8 mouse cellular contexts compared by ENCODE assay signal in genomic region chr7:72238575-72238974, GRCm38 (mm10).
A peak's percentile ranks its signal among the peaks of the same experiment; 100 is the strongest.
DNase-seq lines count a peak whose midpoint lies in the region; ATAC-seq and TF ChIP-seq lines count a peak whose summit lies in the region.

No protein-coding gene starts in this region.

- H3K4me3 ChIP-seq in ES-Bruce4 (ENCODE audit: low read depth, low read length), result no peak overlapping the region
- no peak overlapping the region for H3K4me3 ChIP-seq in embryonic facial prominence, embryonic 11.5 days (ENCODE audit: low read depth, low read length)

- no peaks in the 10 kb centered on the region for H3K27me3 ChIP-seq in ES-Bruce4 (ENCODE audit: control insufficient read depth, insufficient read depth, low read length, poor library complexity, severe bottlenecking)
- no peaks in the 10 kb centered on the region for H3K27me3 ChIP-seq in embryonic facial prominence, embryonic 11.5 days (ENCODE audit: control insufficient read depth, insufficient read depth, low read length)

- 54% methylated on average over 4 of the region's 4 CpGs for WGBS in embryonic facial prominence, embryonic 11.5 days

- no peaks in the 10 kb centered on the region for H3K36me3 ChIP-seq in ES-Bruce4 (ENCODE audit: control insufficient read depth, insufficient read depth, low read length, poor library complexity, severe bottlenecking)
- H3K36me3 ChIP-seq in embryonic facial prominence, embryonic 11.5 days (replicated peaks; ENCODE audit: control insufficient read depth, insufficient read depth, low read depth, low read length), result no peaks in the 10 kb centered on the region

- TF ChIP-seq EP300 in ES-Bruce4 (IDR thresholded peaks at IDR 0.05; ENCODE audit: insufficient read depth, low read depth, low read length), result no peak

- no peaks in the 10 kb centered on the region for H3K4me1 ChIP-seq in ES-Bruce4 (ENCODE audit: control insufficient read depth, insufficient read depth, low read length)
- H3K4me1 ChIP-seq in embryonic facial prominence, embryonic 11.5 days (ENCODE audit: control insufficient read depth, insufficient read depth, low read length), result no peaks in the 10 kb centered on the region

- DNase-seq in adrenal gland, postnatal 25 days, result peak; percentile 36
- DNase-seq in embryonic facial prominence, embryonic 11.5 days (ENCODE audit: low spot score), result peak; percentile 84
- DNase-seq in heart, postnatal 36 days, result peak; percentile 53 to 64
- peak; percentile 44 to 82 for DNase-seq in layer of hippocampus, adult 18-20 months (ENCODE audit: low spot score in 2 of 2)
- DNase-seq in lung, postnatal 10 days, result peak; percentile 78
- DNase-seq in retina, postnatal 1 day, result peak; percentile 78
- peak; percentile 54 for DNase-seq in urinary bladder, postnatal 25 days (ENCODE audit: low spot score)

- no peak overlapping the region for H3K27ac ChIP-seq in ES-Bruce4 (ENCODE audit: insufficient read depth, low read length)
- H3K27ac ChIP-seq in embryonic facial prominence, embryonic 11.5 days (replicated peaks; ENCODE audit: low read depth, low read length), result no peak overlapping the region

- TF ChIP-seq CTCF in ES-Bruce4 (IDR thresholded peaks at IDR 0.05; ENCODE audit: low read depth, low read length), result peak; percentile 46

- intact Hi-C loops in heart, postnatal 36 days (cut with DNase I), result no loop called here

- TF ChIP-seq POLR2A in ES-Bruce4 (IDR thresholded peaks at IDR 0.05; ENCODE audit: insufficient read depth, low read length), result no peak

- no peak overlapping the region for H3K9ac ChIP-seq in ES-Bruce4 (ENCODE audit: low read depth, poor library complexity, severe bottlenecking)
- no peak overlapping the region for H3K9ac ChIP-seq in embryonic facial prominence, embryonic 11.5 days (replicated peaks; ENCODE audit: low read length)

- no peaks in the 10 kb centered on the region for H3K9me3 ChIP-seq in ES-Bruce4 (replicated peaks; ENCODE audit: control insufficient read depth, insufficient read depth, low read length, poor library complexity, severe bottlenecking)
- H3K9me3 ChIP-seq in embryonic facial prominence, embryonic 11.5 days (replicated peaks; ENCODE audit: control insufficient read depth, low read length), result no peaks in the 10 kb centered on the region

- no peak for ATAC-seq in embryonic facial prominence, embryonic 11.5 days (replicated peaks; ENCODE audit: insufficient number of reproducible peaks, low FRiP score, low TSS enrichment, low read depth)

- no peak overlapping the region for H3K4me2 ChIP-seq in embryonic facial prominence, embryonic 11.5 days (ENCODE audit: low read depth, low read length)
